Mouse (Mus musculus) forebrain, embryonic 10.5 days (tissue): ENCODE data around the gene Lin7a. TPM values are rescaled to one million over a fixed set of nuclear protein-coding genes. Genes with fewer than 3 reads are reported as not detected.

ENCODE experiments used
- DNase-seq: peaks from one replicate; pipeline ENCODE4 v3.0.0-alpha.2; 2017; ENCODE audit warnings: low spot score; ENCODE audit errors: extremely low spot score
- H3K27ac ChIP-seq: fragments of 300-500 bp; sonication (generic); 2 replicates; pipeline ENCODE4 v1.5.1; 2016; ENCODE audit warnings: mild to moderate bottlenecking
- H3K27me3 ChIP-seq: fragments of 300-500 bp; sonication (generic); 2 replicates; pipeline ENCODE4 v1.6.1; 2016; ENCODE audit warnings: mild to moderate bottlenecking; ENCODE audit not compliant: poor library complexity, severe bottlenecking
- H3K36me3 ChIP-seq: fragments of 300-500 bp; sonication (generic); replicated peaks from 2 replicates; pipeline ENCODE4 v1.6.1; 2016; ENCODE audit warnings: mild to moderate bottlenecking, moderate library complexity
- H3K4me1 ChIP-seq: fragments of 300-500 bp; sonication (generic); 2 replicates; pipeline ENCODE4 v1.6.1; 2016
- H3K4me3 ChIP-seq: fragments of 300-500 bp; sonication (generic); 2 replicates; pipeline ENCODE4 v1.5.1; 2016; ENCODE audit warnings: mild to moderate bottlenecking, moderate library complexity
- H3K9me3 ChIP-seq: fragments of 300-500 bp; sonication (generic); 2 replicates; pipeline ENCODE4 v1.6.1; 2016; ENCODE audit warnings: mild to moderate bottlenecking, moderate library complexity
- WGBS: fragments of 180-500 bp; shearing (Covaris S2); methylation state at CpG from one replicate; pipeline ENCODE4 v1.1.7; 2016; 5-methylcytosine and 5-hydroxymethylcytosine counted together
- polyA plus RNA-seq: library from polyadenylated mRNA; unstranded; fragments of >200 nt; fragmentation: Nextera tagmentation; extraction: Ambion mirVana; gene quantifications from 2 replicates; pipeline ENCODE4 v1.2.1, GENCODE M21; 2016

The Lin7a gene
- polyA plus RNA-seq: 1.1 and 1.4 TPM in 2 replicates

GRCm38 (mm10) chr10:107271321-107272130 is at the start of gene Lin7a:
Lin7a (plus strand) TSS chr10:107271686.
- peak within 1 kb of the TSS; percentile 78 for H3K4me3 ChIP-seq
- peaks cover 20% of the 10 kb centered on the region for H3K4me1 ChIP-seq
- H3K9me3 ChIP-seq: no peaks in the 10 kb centered on the region
- peak within 1 kb of the TSS; percentile 77 for H3K27ac ChIP-seq
- DNase-seq: no peak
- peaks cover 52% of the 10 kb centered on the region for H3K27me3 ChIP-seq
- 2% methylated on average over 38 of the region's 38 CpGs for WGBS
- H3K36me3 ChIP-seq: no peaks in the 10 kb centered on the region

- Histone ChIP-seq H3K4me3 (no peak overlapping the region), H3K9me3 (no peaks in the 10 kb centered on the region), H3K27ac (no peak overlapping the region), H3K36me3 (no peaks in the 10 kb centered on the region), H3K4me1 (no peaks in the 10 kb centered on the region), H3K27me3 (no peaks in the 10 kb centered on the region)
- DNase-seq: no peak
- 86% methylated on average over 2 of the region's 2 CpGs for WGBS
Observed at GRCm38 (mm10) chr10:107221726-107222125, 49.8 kb upstream of the Lin7a start.

GRCm38 (mm10) chr10:107222406-107223185 is 48.9 kb upstream of the Lin7a start:
- H3K9me3 ChIP-seq: no peaks in the 10 kb centered on the region
- DNase-seq: no peak
- WGBS: 92% methylated on average over 8 of the region's 8 CpGs
- no peaks in the 10 kb centered on the region for H3K27me3 ChIP-seq
- H3K27ac ChIP-seq: no peak overlapping the region
- no peak overlapping the region for H3K4me3 ChIP-seq
- H3K36me3 ChIP-seq: no peaks in the 10 kb centered on the region
- no peaks in the 10 kb centered on the region for H3K4me1 ChIP-seq

GRCm38 (mm10) chr10:107223186-107223440 is 48.4 kb upstream of the Lin7a start:
- DNase-seq: no peak
- Histone ChIP-seq H3K36me3 (no peaks in the 10 kb centered on the region), H3K9me3 (no peaks in the 10 kb centered on the region), H3K4me3 (no peak overlapping the region), H3K27ac (no peak overlapping the region), H3K4me1 (no peaks in the 10 kb centered on the region), H3K27me3 (no peaks in the 10 kb centered on the region)
- WGBS: 89% methylated on average over 3 of the region's 3 CpGs

- Histone ChIP-seq H3K27ac (no peak overlapping the region), H3K36me3 (no peaks in the 10 kb centered on the region), H3K9me3 (no peaks in the 10 kb centered on the region), H3K4me1 (no peaks in the 10 kb centered on the region), H3K27me3 (no peaks in the 10 kb centered on the region), H3K4me3 (no peak overlapping the region)
- no peak for DNase-seq
- WGBS: 91% methylated on average over 3 of the region's 3 CpGs
Observed at GRCm38 (mm10) chr10:107223821-107224220, 47.7 kb upstream of the Lin7a start.

- 92% methylated on average over 6 of the region's 6 CpGs for WGBS
- no peaks in the 10 kb centered on the region for H3K9me3 ChIP-seq
- no peaks in the 10 kb centered on the region for H3K36me3 ChIP-seq
- H3K27me3 ChIP-seq: no peaks in the 10 kb centered on the region
- no peak for DNase-seq
- no peaks in the 10 kb centered on the region for H3K4me1 ChIP-seq
- no peak overlapping the region for H3K27ac ChIP-seq
- H3K4me3 ChIP-seq: no peak overlapping the region
Observed at GRCm38 (mm10) chr10:107224596-107225330, 46.7 kb upstream of the Lin7a start.

GRCm38 (mm10) chr10:107225331-107225835 is 46.1 kb upstream of the Lin7a start:
- DNase-seq: no peak
- no peaks in the 10 kb centered on the region for H3K27me3 ChIP-seq
- H3K36me3 ChIP-seq: no peaks in the 10 kb centered on the region
- H3K4me3 ChIP-seq: no peak overlapping the region
- no peaks in the 10 kb centered on the region for H3K4me1 ChIP-seq
- WGBS: 71% methylated on average over 4 of the region's 4 CpGs
- no peak overlapping the region for H3K27ac ChIP-seq
- no peaks in the 10 kb centered on the region for H3K9me3 ChIP-seq

GRCm38 (mm10) chr10:107225871-107226270 is 45.6 kb upstream of the Lin7a start:
- H3K9me3 ChIP-seq: no peaks in the 10 kb centered on the region
- H3K4me3 ChIP-seq: no peak overlapping the region
- H3K36me3 ChIP-seq: no peaks in the 10 kb centered on the region
- WGBS: 90% methylated on average over 4 of the region's 4 CpGs
- no peak for DNase-seq
- no peaks in the 10 kb centered on the region for H3K4me1 ChIP-seq
- no peaks in the 10 kb centered on the region for H3K27me3 ChIP-seq
- no peak overlapping the region for H3K27ac ChIP-seq

- Histone ChIP-seq H3K36me3 (no peaks in the 10 kb centered on the region), H3K4me3 (no peak overlapping the region), H3K27ac (no peak overlapping the region), H3K9me3 (no peaks in the 10 kb centered on the region), H3K4me1 (no peaks in the 10 kb centered on the region), H3K27me3 (no peaks in the 10 kb centered on the region)
- 98% methylated on average over 1 of the region's 1 CpGs for WGBS
- DNase-seq: no peak
Observed at GRCm38 (mm10) chr10:107227901-107228300, 43.6 kb upstream of the Lin7a start.

- no peaks in the 10 kb centered on the region for H3K9me3 ChIP-seq
- no peaks in the 10 kb centered on the region for H3K4me1 ChIP-seq
- H3K4me3 ChIP-seq: no peak overlapping the region
- WGBS: 90% methylated on average over 5 of the region's 5 CpGs
- H3K27ac ChIP-seq: no peak overlapping the region
- H3K27me3 ChIP-seq: no peaks in the 10 kb centered on the region
- no peaks in the 10 kb centered on the region for H3K36me3 ChIP-seq
- no peak for DNase-seq
Observed at GRCm38 (mm10) chr10:107228776-107229175, 42.7 kb upstream of the Lin7a start.

DNA sequence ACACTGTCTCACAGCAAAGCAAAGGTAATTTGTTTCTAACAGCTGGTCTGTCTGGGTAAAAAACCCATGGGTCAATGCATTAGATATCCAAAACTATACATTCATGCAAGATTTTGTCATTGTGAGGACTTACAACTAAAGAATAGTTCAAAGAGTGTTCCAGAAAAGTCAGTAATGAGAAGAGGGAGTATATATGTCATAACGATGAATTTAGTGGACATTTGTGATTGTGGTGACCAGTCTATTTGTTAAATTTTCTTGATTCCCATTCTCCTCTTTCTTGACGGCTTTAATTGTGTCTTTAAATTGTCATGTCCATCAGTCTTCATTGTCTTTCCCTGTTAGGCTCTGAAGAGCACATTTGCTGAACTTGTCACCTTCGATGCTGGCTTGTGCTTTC is 42.1 kb upstream of the Lin7a start:
- 72% methylated on average over 3 of the region's 3 CpGs for WGBS
- Histone ChIP-seq H3K4me3 (no peak overlapping the region), H3K9me3 (no peaks in the 10 kb centered on the region), H3K4me1 (no peaks in the 10 kb centered on the region), H3K27ac (no peak overlapping the region), H3K27me3 (no peaks in the 10 kb centered on the region), H3K36me3 (no peaks in the 10 kb centered on the region)
- no peak for DNase-seq

DNA sequence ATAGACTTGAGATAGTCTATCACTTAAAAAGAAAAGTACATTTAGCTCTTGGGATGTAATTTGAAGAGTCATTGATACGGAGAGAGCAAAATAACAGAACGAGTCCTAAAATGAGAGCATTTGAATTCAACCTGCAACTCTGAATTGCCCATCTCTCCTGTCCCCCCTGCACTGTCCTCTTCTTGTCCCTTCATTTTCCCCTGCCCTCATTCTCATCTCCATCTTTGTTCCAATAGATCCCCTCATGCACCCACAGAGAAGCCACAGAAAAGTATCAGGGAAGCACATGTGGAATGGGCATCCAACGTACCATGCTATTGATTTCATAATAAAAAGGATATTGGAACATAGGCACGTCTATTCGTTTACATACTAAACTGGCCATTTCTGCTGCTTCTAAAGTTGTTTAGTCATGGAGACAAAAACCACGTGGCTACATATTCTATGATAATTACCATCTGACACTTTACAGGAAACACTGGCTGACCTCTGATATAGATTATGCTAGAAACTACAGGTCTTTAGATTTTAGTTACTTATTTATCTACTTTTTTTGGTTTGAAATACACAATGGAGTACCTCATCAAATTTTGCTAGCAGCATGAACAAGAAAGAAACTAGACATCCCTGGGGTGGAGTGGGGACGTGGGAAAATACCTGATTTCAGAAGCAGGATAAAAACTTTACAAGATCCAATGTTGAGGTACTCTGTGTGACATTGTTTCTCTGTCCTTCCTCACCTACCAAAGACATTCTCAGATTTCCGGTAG is 41.2 kb upstream of the Lin7a start:
- Histone ChIP-seq H3K27ac (no peak overlapping the region), H3K9me3 (no peaks in the 10 kb centered on the region), H3K4me1 (no peaks in the 10 kb centered on the region), H3K4me3 (no peak overlapping the region), H3K27me3 (no peaks in the 10 kb centered on the region), H3K36me3 (no peaks in the 10 kb centered on the region)
- 87% methylated on average over 8 of the region's 8 CpGs for WGBS
- no peak for DNase-seq
